Mouse (Mus musculus) liver, adult (tissue): ENCODE data around the gene Ezr.

ENCODE experiments used
- GATA4 ChIP-seq: IDR thresholded peaks from 2 replicates; pipeline ENCODE4 v1.6.1; 2014; ENCODE audit warnings: mild to moderate bottlenecking, low read length; ENCODE audit not compliant: insufficient replicate concordance

Gene Ezr

DNA sequence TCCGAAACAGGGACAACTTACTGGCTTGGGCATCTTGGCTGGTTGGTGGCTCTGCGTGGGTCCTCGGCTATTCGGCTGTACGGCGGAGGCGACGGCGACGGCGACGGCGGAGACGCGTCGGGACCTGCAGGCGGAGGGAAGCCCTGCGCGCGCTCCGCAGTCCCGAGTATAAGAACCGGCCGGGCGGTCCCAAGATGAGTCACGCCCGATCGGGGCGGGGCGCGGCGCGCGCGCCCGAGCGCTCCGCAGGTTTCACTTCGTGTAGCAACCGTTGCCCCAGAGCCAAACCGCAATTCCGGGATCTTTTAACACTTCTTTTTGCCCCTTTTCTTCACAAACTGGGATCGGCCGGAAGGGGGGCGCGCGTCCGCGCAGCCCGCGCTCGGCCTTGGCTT lies at the start of gene Ezr:
Gene Ezr, minus strand, starts transcription at position 174 of the 395 bp plus-strand sequence.
- TF ChIP-seq GATA4 = no peak; the same call in 1 of the 2 replicates

DNA sequence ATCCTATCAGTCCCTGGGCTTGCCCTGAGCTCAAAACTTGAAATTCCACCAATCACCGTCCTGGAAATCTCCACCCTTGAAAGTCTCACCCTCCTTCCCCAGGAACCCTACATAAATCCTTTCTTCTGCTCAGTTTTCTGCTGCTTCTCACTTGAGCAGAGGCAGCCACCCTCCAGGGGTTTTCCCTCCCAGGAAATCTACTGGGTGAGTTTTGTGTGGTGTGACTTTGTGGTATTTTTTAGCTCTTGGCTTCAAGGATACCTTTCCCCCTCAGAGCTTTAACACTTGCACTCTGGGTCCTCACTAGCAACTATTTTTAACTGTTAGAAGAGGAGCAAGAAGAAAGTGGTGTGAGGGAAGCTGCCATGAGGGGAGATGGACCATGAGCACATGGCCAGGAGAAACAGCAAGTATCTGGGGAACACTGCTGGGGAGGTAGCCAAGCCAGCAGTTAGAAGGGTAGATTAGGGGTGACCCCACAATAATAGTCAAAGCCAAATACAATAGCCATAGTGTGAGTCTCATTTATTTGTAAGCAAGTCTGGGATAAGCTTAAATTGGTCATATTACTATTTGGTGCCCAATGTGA lies 47.5 kb upstream of the Ezr start:
- TF ChIP-seq GATA4 = no peak

DNA sequence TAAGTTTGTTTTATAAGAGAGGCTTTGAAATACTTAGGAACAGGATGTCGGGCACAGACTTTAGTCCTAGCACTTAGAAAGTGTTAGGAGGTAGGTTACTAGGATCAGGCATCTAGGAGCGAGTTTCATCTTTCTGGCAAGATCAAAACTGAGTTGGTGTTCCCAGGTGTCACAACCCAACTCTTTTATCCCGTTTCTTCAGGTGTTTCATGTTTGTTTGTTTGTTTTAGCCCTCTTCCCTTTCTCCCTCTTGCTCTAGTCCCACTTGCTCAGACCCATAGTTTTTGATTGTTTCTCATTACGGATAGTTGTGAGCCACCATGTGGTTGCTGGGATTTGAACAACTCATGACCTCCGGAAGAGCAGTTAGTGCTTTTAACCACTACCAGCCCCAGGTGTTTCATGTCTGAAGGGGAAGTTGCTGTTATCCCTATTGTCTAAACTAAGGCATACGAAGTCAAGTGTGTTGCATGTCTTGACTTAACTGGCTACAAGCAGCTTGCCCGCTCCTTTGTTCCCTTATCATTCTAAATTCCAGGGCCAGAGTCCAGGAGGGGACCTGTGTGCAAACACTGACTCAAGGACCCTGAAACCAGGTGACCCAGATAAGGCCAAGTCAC lies 46.1 kb upstream of the Ezr start:
- TF ChIP-seq GATA4 = no peak

DNA sequence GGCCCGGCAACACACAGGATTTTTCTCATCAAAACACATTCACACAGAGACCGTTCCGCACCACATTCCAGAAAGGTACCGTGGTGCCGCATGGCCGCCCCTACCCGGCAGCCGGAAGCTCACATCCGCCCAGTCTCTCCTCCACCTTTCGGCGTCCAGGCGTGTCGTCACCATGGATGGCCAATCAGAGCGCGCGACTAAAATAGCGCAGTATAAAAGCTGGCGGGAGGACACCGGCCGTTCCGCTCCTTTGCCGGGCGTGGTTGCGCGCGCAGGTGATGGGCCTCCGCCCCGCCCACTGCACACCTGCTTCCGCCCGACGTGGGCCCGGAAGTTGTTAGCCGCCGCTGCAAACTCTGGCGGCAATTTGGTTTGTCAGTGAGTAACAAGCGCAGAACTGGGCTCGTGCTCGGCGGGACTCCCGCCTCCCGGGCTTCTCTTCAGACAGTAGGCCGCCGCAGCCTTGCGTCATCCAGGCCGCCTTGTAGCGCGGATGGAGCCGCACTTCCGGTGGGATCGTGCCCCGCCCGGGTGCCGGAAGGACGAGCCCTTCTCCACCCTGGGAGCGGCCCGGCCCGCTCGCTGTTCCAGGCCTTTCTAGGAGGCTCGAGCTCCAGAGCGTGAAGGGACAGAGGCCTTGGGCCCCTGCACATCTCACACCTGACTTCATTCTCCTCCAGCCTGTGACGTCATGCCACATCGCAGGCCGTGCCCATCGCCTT lies 45.3 kb upstream of the Ezr start:
- no peak for TF ChIP-seq GATA4

DNA sequence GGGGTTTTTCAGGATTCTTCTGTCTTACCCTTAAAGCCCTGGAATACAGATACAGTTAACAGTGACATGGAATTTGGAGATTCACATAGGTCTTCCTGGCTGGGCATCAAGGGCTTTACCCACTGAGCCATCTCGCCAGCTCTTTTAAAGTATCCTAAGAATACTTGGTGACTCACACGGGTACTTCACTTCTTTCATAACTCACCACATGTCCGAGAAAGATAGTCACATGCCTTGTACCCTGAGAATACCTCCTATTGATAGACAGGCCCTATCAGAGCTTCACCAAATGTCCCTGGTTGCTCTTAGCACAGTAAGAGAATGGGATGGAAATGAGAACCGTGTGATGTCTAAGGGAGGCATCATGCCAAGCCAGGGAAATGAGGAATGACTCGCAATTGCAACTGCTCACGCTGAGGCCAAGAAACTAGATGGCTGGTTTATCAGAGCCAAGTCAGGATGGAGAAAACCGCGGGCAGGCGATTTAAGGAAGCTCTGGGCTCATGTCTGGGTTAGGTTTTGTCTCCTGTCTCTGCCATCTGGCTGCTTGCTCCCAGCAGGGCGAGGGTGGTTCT lies 44.7 kb upstream of the Ezr start:
- TF ChIP-seq GATA4 = no peak

DNA sequence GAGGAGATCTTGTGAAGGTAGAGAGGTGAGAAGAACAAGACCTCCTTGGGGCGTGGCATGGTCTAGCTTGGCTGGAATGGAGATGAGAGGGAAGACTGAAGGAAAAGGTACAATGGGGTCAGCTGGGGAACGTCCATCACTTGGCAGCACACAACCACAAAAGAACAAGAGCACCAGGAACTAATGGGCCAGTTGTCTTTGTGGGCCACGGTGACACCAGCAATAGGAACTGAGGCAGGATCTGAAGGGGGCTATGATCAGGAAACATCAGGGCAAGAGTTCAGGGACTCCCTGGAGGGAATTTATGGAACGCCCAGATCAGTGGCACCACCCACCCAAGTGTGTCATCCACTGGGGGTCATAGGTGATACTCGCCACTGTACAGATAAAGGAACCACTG lies 34.2 kb upstream of the Ezr start:
- no peak for TF ChIP-seq GATA4

DNA sequence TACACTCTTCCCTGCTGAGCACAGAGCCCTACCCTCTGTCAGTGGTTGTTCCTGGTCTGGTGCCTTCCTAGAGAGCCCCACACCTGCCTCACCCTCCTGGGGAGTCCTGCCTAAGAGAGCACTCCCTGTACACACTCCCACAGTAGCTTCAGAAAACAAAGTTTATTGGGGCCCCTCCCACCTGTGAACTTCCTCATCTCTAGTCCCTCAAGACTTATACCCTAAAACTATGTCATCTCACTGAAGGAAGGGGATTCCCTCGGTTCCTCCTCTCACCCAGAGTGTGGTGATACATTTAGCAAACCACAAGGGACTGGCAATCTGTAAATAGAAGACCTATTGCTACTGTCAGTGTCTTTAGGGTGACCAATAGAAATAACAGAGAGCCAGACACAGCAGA lies 33.6 kb upstream of the Ezr start:
- no peak for TF ChIP-seq GATA4

DNA sequence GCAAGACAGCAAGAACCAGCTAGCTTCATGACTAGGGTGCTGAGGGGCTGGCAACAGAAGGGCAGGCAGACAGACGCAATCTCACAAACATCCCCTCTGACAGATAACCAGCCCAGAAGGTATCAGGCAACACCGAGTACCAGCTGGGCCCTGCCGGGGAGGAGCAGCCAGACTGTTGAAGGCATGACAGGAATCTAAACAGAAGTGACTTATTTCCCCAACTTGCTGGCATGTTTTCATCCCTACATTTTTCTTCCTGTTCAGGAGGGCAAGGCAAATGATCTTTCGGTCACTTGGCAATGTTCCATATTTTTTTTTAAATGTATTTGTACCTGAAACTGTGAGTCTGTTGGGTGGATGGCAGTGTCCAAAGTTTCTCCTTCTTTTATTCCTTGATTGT lies 32.1 kb upstream of the Ezr start:
- TF ChIP-seq GATA4 = no peak

DNA sequence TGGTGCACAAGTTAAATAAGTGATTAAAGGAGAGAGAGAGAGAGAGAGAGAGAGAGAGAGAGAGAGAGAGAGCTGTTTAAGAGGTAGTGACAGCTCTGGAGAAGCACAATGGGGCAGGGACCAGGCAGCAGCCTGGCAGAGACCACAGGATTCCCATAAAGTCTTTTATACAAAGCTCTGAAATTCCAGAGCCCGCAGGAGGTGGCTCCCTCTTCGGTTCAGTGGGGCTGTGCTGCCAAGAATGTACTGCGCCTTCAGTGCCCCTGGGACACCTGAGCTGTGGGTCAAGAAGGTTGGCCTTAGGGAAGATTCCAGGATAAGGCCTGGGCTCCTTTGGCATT lies 30.2 kb upstream of the Ezr start:
- TF ChIP-seq GATA4 = no peak

DNA sequence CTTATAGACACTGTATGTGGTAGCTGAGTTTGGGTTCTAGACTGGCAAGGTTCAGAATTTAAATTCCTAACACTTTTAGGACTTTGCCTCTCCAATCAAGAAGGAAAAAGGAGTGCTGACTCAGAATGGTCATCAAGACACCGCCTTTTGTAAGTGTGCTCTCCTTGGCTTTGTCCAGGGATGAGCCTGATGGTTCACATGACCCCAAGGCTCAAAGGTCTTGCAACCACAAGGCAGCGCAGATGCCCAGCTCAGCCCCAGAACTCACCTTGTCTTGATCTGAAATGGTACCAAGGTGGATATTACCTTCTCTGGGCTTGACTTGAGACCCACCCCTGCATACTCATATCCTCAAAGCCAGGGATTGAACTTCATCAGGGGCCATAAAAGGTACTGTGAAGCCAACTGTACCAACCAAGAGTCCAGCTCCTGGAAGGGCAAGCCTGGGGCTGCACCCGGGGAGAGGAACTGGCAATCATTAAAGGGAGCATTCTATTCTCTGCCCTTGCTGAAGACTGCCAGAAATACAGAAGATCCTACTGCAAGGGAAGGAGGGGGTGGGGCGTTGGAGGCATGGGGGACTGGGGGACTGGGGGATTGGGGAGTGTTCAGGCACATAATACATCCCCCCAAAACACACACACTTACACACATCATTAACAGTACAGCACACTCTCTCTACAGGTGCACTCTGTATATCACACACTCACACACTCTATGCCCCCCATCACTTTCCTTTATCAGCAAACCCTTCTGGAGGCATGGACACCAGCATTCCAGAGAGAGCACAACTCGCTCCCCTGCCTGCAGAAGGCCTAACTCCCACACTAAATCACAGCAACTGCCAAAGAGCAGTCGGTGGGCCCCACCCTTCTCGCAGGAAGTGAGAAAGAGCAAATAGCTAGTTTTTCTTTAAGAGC lies 29.6 kb upstream of the Ezr start:
- no peak for TF ChIP-seq GATA4

DNA sequence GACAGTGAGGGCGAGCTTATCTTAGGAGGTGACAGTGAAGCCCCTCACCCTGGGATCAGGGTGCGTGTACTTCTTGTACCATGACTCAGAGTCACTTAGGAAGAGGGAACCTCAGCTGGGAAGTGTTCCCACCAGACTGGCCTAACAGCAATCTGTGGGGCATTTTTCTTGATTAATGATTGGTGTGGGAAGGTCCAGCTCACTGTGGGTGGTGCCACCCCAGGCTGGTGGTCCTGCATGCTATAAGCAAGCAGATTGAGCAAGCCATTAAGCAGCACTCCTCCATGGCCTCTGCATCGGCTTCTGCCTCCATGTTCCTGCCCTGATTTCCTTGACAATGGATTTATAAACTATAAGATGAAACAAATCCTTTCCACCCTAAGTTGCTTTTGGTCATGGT lies 26.7 kb upstream of the Ezr start:
- TF ChIP-seq GATA4 = no peak

DNA sequence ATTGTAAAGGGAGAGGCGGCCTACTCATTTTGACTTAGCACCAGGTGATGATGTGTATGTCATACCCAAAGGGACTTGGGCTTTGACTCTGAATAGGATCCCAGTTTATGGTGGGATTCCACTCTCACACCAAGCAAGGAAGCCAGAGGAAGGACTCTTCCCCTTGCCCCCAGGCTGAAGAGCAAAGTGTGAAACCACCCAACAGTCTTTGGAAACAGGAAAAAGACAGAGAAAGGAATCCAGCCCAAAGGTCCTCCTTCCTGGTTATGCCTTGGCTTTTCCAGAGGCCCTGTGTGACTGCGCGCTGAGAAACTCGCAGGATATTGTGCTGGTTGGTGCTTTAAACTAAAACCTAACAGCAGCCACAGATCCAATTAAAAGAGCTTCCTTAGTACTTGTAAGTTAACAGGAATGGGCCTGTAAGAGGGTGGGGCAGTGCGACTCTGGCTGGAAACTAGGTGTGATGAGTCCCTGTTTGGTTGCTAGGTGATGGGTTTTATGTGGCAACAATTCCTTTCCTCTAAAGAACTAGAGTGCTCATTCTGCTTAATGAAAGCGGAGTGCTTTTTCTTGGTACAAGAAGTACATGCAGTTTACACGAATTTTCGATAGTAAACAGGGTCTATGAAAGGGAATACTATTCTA lies 26.1 kb upstream of the Ezr start:
- no peak for TF ChIP-seq GATA4

DNA sequence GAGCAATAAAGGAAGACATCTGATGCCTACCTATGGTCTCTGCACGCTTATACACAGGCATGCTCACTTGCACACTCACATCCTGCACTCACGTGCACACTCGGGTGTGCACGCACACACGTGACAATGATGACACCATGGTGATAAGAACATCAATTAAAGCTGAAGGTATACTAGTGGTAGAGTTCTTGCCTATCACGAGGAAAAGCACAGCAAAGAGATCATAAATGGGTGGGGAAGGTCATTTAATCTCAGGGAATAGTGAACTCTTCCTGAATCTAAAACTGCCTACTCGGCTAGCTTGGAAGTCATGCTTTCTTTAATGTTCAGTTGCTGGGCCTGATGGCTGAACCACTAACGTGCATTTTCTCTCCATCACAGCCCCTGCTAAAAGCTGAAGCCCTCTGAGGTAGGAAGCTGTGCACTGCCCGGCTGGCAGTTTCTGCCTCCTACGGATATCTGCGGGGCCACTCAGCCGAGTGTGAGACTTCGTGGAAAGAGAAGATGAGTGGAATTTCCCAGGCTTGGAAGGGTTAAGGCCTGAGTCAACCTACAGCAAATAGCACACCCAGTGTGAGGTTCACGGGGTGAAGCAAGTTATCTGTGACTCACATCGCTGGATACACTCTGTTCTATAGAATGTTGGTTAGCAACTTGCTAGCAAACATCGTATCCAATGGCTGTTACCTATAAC lies 25.4 kb upstream of the Ezr start:
- TF ChIP-seq GATA4 = no peak

DNA sequence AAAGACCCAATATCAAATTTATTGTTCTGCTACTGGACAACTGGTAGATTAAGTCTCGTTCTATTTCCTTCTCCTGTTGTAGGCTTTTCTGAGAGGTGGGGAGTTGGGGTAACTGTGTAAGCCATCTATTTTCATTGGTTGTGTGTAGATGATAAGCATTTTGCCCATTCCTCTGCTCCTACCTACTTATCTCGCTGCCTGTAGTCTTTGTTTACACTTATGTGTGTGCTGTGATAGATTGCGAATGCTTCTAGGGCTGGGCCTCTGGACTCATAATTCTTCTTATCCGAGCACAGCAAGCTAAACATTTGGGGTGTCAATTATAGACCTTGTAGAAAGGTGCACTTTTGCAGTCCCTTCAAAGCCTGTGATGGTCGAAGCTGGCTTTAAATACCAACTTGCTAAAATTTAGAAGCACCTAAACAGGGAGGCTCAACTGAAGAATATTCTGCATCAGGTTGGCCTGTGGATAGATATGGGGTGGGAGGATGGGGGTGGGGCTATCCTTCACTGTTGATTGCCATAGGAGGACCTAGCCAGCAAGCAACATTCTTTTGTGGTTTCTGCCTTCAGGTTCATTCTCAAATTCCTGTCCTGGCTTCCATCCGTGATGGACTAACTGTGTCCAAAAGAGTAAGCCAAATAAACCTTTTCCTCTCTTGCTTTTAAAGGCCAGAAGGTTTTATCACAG lies 22.4 kb upstream of the Ezr start:
- no peak for TF ChIP-seq GATA4
